Mouse (Mus musculus): Measurements from ENCODE around the gene Nhlh2. TPM values are rescaled to one million over a fixed set of nuclear protein-coding genes. Genes with fewer than 3 reads are reported as not detected.
A peak's percentile ranks its signal among the peaks of the same experiment; 100 is the strongest.

Gene Nhlh2
- polyA plus RNA-seq, 1 experiment from 2014 or later: 127 TPM

DNA sequence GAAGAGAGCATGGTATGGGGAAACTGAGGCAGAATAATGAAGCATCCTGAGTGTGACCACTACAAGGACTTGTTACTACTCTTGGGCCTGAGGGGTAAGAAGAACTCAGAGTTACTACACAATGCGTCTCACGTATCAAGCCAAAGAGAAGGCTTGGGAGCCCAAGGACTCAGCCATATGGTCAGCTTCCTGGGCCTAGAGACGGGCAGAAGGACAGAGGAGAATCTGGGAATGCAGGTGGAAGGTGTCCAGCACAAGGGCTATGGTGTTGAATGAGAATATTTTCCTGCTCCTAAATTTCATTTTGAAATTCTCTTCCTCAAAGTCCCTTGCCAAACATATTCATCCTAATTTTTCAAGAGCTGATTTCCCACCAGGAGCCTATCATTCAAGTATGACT is 12.0 kb upstream of the Nhlh2 start:
- H3K4me2 ChIP-seq (replicated peaks): no peak overlapping the region
- ATAC-seq (ENCODE audit: low FRiP score, low read depth): no peak
- H3K36me3 ChIP-seq: no peaks in the 10 kb centered on the region
- 97% methylated on average over 3 of the region's 3 CpGs for WGBS
- no peaks in the 10 kb centered on the region for H3K9me3 ChIP-seq
- no peaks in the 10 kb centered on the region for H3K27me3 ChIP-seq
- H3K4me1 ChIP-seq: no peaks in the 10 kb centered on the region
- no peak overlapping the region for H3K4me3 ChIP-seq
- no peak overlapping the region for H3K27ac ChIP-seq (replicated peaks)
- no peak overlapping the region for H3K9ac ChIP-seq (replicated peaks)

- H3K4me1 ChIP-seq: peaks cover 21% of the 10 kb centered on the region
- H3K27ac ChIP-seq (replicated peaks): peak overlapping the region; percentile 97
- peak overlapping the region; percentile 55 for H3K4me3 ChIP-seq
- H3K9me3 ChIP-seq: no peaks in the 10 kb centered on the region
- H3K9ac ChIP-seq (replicated peaks): peak overlapping the region; percentile 80
- H3K4me2 ChIP-seq (replicated peaks): peak overlapping the region; percentile 57
- peaks cover 56% of the 10 kb centered on the region for H3K27me3 ChIP-seq
- ATAC-seq (ENCODE audit: low FRiP score, low read depth): no peak
- 2% methylated on average over 24 of the region's 24 CpGs for WGBS
- H3K36me3 ChIP-seq: no peaks in the 10 kb centered on the region
Observed at GRCm38 (mm10) chr3:102010681-102011317, 923 bp downstream of the Nhlh2 start.

DNA sequence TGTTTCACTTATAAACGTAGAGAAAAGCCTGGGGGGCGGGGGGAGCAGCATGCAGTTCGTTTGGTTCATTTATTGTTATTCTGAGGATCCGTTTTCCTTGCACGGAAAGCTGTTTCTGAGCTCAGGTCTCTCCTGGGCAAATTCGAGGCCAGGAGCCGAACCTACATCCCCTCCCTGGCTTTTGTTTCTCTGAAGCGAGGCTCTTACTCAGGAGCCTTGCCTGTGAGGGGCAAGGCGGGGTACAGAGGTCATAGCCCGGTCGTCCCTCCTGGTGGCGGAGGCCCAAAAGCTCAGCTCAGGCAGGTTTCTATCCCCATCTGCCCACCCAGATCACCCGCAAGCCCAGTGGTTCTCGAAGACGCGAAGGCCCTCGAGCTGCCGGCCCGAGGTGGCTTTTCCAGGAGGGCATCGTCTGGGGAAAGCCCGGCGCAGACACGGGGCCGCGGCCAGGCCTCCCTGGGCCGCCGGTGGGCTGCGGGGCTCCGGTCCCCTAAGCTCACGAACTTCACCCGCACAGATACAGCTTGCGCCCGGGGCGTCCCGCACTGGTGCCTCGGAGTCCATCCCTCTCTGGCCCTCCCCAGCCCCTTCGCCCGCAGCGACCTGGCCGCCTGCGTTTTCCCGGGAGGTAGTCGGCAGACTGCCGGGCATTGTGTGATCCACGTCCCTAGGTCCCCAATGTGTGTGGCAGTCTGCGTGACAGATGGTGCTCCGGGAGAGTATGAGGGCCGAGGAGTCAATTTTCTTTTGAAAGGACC is 1.6 kb downstream of the Nhlh2 start:
- Histone ChIP-seq H3K4me2 (replicated peaks) (peak overlapping the region; percentile 57), H3K27me3 (peaks cover 63% of the 10 kb centered on the region), H3K9me3 (no peaks in the 10 kb centered on the region), H3K9ac (replicated peaks) (peak overlapping the region; percentile 80), H3K27ac (replicated peaks) (peak overlapping the region; percentile 97), H3K4me1 (peaks cover 21% of the 10 kb centered on the region), H3K4me3 (peak overlapping the region; percentile 55), H3K36me3 (no peaks in the 10 kb centered on the region)
- peak; percentile 75 for ATAC-seq (ENCODE audit: low FRiP score, low read depth)
- WGBS: under 1% methylated on average over 48 of the region's 48 CpGs

DNA sequence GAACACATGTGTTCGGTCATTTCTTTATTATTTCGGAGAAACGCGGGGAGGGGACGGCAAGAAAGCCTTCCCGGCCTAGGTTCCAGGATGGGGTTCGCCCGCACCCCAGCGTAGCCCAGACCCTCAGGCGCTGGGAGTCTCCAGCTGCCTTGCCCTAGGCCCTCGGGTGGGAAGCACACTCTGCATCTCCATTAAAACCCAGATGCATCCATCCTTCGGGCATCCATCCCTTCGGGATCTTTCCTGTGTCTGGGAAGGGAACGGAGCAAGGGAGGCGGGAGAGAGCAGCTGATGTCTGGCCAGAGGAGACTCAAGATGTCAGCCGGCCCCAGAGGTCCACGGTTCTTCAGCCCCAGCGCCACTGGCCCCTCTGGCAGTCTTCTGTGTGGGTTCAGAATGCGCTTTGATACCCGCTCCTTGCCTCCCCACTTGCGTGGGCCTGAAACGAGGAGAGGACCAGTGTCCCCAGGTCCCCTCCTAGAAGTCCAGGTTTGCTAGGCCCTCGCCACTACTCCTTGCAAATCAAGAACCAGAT is 2.3 kb downstream of the Nhlh2 start:
- H3K27me3 ChIP-seq: peaks cover 69% of the 10 kb centered on the region
- H3K4me1 ChIP-seq: peaks cover 21% of the 10 kb centered on the region

GRCm38 (mm10) chr3:102012611-102013211 is 2.8 kb downstream of the Nhlh2 start:
- Histone ChIP-seq H3K9ac (replicated peaks) (peak overlapping the region; percentile 80), H3K4me3 (peak overlapping the region; percentile 55), H3K27ac (replicated peaks) (peak overlapping the region; percentile 97), H3K4me2 (replicated peaks) (peak overlapping the region; percentile 57), H3K36me3 (no peaks in the 10 kb centered on the region), H3K27me3 (peaks cover 75% of the 10 kb centered on the region), H3K9me3 (no peaks in the 10 kb centered on the region), H3K4me1 (peaks cover 21% of the 10 kb centered on the region)
- peak; percentile 20; the same call in 1 of the 2 replicates for ATAC-seq (ENCODE audit: low FRiP score, low read depth)
- WGBS: 0% methylated on average over 53 of the region's 53 CpGs

More for the DNA sequence above, 2.3 kb downstream of the Nhlh2 start:
- ATAC-seq (ENCODE audit: low FRiP score, low read depth): peak; percentile 67
- Histone ChIP-seq H3K27ac (replicated peaks) (peak overlapping the region; percentile 97), H3K36me3 (no peaks in the 10 kb centered on the region), H3K4me3 (peak overlapping the region; percentile 55), H3K9ac (replicated peaks) (peak overlapping the region; percentile 80), H3K4me2 (replicated peaks) (peak overlapping the region; percentile 57), H3K9me3 (no peaks in the 10 kb centered on the region)
- 1% methylated on average over 23 of the region's 23 CpGs for WGBS

DNA sequence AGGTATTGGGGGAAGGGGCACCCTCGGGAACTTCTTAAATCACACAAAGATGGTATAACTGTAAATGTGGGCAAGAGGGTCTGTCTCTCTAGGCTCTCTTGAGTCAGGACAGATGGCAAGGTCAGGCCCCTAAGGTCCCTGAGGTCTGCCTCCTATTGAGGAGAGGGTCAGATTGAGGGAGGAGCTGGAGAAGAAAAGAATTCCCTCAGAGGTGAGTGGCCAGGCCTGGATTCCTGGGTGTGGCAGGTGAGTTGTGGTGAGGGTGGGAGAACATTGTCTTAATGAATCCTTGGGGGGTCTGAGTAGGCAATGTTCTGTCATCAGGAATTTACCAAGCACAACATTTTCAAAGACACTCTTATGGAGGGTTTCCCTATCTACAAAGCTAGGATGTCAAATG is 10.7 kb downstream of the Nhlh2 start:
- Histone ChIP-seq H3K4me2 (replicated peaks) (no peak overlapping the region), H3K36me3 (no peaks in the 10 kb centered on the region), H3K9me3 (no peaks in the 10 kb centered on the region), H3K9ac (replicated peaks) (no peak overlapping the region), H3K27me3 (peaks cover 41% of the 10 kb centered on the region), H3K4me1 (peaks cover 35% of the 10 kb centered on the region), H3K27ac (replicated peaks) (no peak overlapping the region), H3K4me3 (no peak overlapping the region)
- WGBS: 58% methylated on average over 1 of the region's 1 CpGs
- no peak for ATAC-seq (ENCODE audit: low FRiP score, low read depth)

DNA sequence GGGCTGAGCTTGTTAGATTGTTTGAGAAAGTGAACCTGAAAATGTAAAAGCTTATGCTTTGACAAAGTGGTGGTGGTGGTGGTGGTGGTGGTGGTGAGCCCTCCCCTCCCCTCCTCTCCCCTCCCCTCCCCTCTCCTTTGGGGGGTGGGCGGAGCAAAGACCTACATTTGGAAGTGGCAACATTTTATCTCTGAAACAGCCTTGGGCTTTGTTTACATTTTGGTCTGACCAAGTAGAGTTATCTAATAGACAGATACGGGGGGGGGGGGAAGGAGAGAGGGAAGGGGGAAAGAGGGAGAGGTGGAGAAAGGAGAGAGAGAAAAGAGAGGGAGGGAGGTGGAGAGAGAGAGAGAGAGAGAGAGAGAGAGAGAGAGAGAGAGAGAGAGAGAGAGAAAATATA is 12.8 kb downstream of the Nhlh2 start:
- Histone ChIP-seq H3K4me2 (replicated peaks) (peak overlapping the region; percentile 55; the same call in 1 of the 2 replicates), H3K9me3 (no peaks in the 10 kb centered on the region), H3K4me3 (no peak overlapping the region), H3K4me1 (peaks cover 43% of the 10 kb centered on the region), H3K36me3 (no peaks in the 10 kb centered on the region), H3K27ac (replicated peaks) (peak overlapping the region; percentile 89), H3K27me3 (peaks cover 20% of the 10 kb centered on the region; the same call in 1 of the 2 replicates), H3K9ac (replicated peaks) (no peak overlapping the region)
- ATAC-seq (ENCODE audit: low FRiP score, low read depth): no peak
- WGBS: 17% methylated on average over 1 of the region's 2 CpGs

- under 1% methylated on average over 29 of the region's 31 CpGs for WGBS
- no peaks in the 10 kb centered on the region for H3K36me3 ChIP-seq
- H3K4me3 ChIP-seq: peak overlapping the region; percentile 34
- H3K9ac ChIP-seq (replicated peaks): peak overlapping the region; percentile 31; the same call in 1 of the 2 replicates
- peak; percentile 68 for ATAC-seq (ENCODE audit: low FRiP score, low read depth)
- peak overlapping the region; percentile 55 for H3K4me2 ChIP-seq (replicated peaks)
- H3K4me1 ChIP-seq: peaks cover 43% of the 10 kb centered on the region
- H3K27me3 ChIP-seq: peaks cover 18% of the 10 kb centered on the region; the same call in 1 of the 2 replicates
- H3K27ac ChIP-seq (replicated peaks): peak overlapping the region; percentile 89
- H3K9me3 ChIP-seq: no peaks in the 10 kb centered on the region
Observed at GRCm38 (mm10) chr3:102023337-102023736, 13.5 kb downstream of the Nhlh2 start.

GRCm38 (mm10) chr3:102023829-102024228 is 14.0 kb downstream of the Nhlh2 start:
- H3K36me3 ChIP-seq: no peaks in the 10 kb centered on the region

GRCm38 (mm10) chr3:102024981-102025451 is 15.1 kb downstream of the Nhlh2 start:
- 49% methylated on average over 9 of the region's 9 CpGs for WGBS
- H3K9me3 ChIP-seq: no peaks in the 10 kb centered on the region
- H3K27ac ChIP-seq (replicated peaks): peak overlapping the region; percentile 89
- H3K4me2 ChIP-seq (replicated peaks): no peak overlapping the region
- peaks cover 18% of the 10 kb centered on the region; the same call in 1 of the 2 replicates for H3K27me3 ChIP-seq
- H3K36me3 ChIP-seq: no peaks in the 10 kb centered on the region
- H3K9ac ChIP-seq (replicated peaks): no peak overlapping the region
- peak; percentile 77 for ATAC-seq (ENCODE audit: low FRiP score, low read depth)
- H3K4me1 ChIP-seq: peaks cover 43% of the 10 kb centered on the region
- H3K4me3 ChIP-seq: no peak overlapping the region

More at GRCm38 (mm10) chr3:102023829-102024228, 14.0 kb downstream of the Nhlh2 start:
- H3K27me3 ChIP-seq: peaks cover 18% of the 10 kb centered on the region; the same call in 1 of the 2 replicates
- H3K4me3 ChIP-seq: peak overlapping the region; percentile 34
- 5% methylated on average over 5 of the region's 5 CpGs for WGBS
- peak overlapping the region; percentile 55 for H3K4me2 ChIP-seq (replicated peaks)
- peaks cover 43% of the 10 kb centered on the region for H3K4me1 ChIP-seq
- no peaks in the 10 kb centered on the region for H3K9me3 ChIP-seq
- ATAC-seq (ENCODE audit: low FRiP score, low read depth): peak; percentile 34; the same call in 1 of the 2 replicates
- peak overlapping the region; percentile 31; the same call in 1 of the 2 replicates for H3K9ac ChIP-seq (replicated peaks)
- H3K27ac ChIP-seq (replicated peaks): peak overlapping the region; percentile 89

DNA sequence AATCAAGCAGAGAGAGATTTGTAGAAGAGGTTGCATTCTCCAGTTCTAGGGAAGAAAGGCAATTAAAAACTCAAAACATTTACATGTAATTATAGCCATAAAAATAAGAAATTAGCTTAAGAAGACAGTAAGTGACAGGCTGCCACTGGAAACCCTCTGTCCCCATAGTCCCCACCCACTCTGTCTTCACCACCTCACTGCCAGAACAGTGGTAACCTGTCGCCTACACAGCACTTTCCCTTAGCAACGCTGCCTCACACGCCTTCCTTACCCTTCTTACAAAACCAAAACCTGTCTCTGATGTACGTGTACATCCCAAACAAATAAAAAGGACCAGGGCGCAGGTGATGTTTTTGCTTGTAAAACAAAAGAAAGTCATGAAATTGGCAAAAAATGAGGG is 15.8 kb downstream of the Nhlh2 start:
- Histone ChIP-seq H3K4me2 (replicated peaks) (no peak overlapping the region), H3K9ac (replicated peaks) (no peak overlapping the region), H3K9me3 (no peaks in the 10 kb centered on the region), H3K36me3 (no peaks in the 10 kb centered on the region), H3K4me3 (no peak overlapping the region), H3K27me3 (peaks cover 18% of the 10 kb centered on the region; the same call in 1 of the 2 replicates), H3K4me1 (peaks cover 43% of the 10 kb centered on the region), H3K27ac (replicated peaks) (peak overlapping the region; percentile 67)
- WGBS: 78% methylated on average over 5 of the region's 5 CpGs
- ATAC-seq (ENCODE audit: low FRiP score, low read depth): no peak
